Mouse (Mus musculus) spleen, adult 2 months (tissue): ENCODE results near the gene Meis2.

ENCODE experiments used
- CTCF ChIP-seq: fragments of 200-500 bp; IDR thresholded peaks from 2 replicates; pipeline ENCODE4 v1.5.1; 2011; ENCODE audit warnings: mild to moderate bottlenecking, inconsistent platforms; ENCODE audit not compliant: insufficient read depth, insufficient read length, insufficient replicate concordance; ENCODE audit errors: extremely low read depth
- POLR2A ChIP-seq: fragments of 200-500 bp; IDR thresholded peaks from 2 replicates; pipeline ENCODE4 v1.6.1; 2011; ENCODE audit warnings: low read depth, low read length, inconsistent platforms

- TF ChIP-seq CTCF, result no peak
- TF ChIP-seq POLR2A, result no peak
Measured at GRCm38 (mm10) chr2:116073311-116073904, 7.8 kb upstream of the Meis2 start.
